Mouse (Mus musculus) embryonic facial prominence, embryonic 15.5 days (tissue): ENCODE results near the gene Ing2. TPM values are rescaled to one million over a fixed set of nuclear protein-coding genes. Genes with fewer than 3 reads are reported as not detected.

Source experiments
- ATAC-seq: fragments of 200-750 bp; cut with Nextera tagmentation; 2 replicates; pipeline ENCODE4 v1.8.0; 2017; ENCODE audit warnings: low read depth, moderate TSS enrichment; ENCODE audit not compliant: insufficient number of reproducible peaks, low FRiP score, low TSS enrichment
- H3K27ac ChIP-seq: fragments of 300-500 bp; sonication (generic); replicated peaks from 2 replicates; pipeline ENCODE4 v1.5.1; 2015; ENCODE audit warnings: mild to moderate bottlenecking, inconsistent platforms
- H3K27me3 ChIP-seq: fragments of 300-500 bp; sonication (generic); 2 replicates; pipeline ENCODE4 v1.6.1; 2015; ENCODE audit warnings: inconsistent platforms
- H3K36me3 ChIP-seq: fragments of 300-500 bp; sonication (generic); 2 replicates; pipeline ENCODE4 v1.6.1; 2015; ENCODE audit warnings: mild to moderate bottlenecking, inconsistent platforms
- H3K4me1 ChIP-seq: fragments of 300-500 bp; sonication (generic); 2 replicates; pipeline ENCODE4 v1.6.1; 2015; ENCODE audit warnings: inconsistent platforms
- H3K4me2 ChIP-seq: fragments of 300-500 bp; sonication (generic); replicated peaks from 2 replicates; pipeline ENCODE4 v1.6.1; 2015; ENCODE audit warnings: mild to moderate bottlenecking, inconsistent platforms
- H3K4me3 ChIP-seq: fragments of 300-500 bp; sonication (generic); replicated peaks from 2 replicates; pipeline ENCODE4 v1.5.1; 2015; ENCODE audit warnings: mild to moderate bottlenecking, inconsistent platforms
- H3K9ac ChIP-seq: fragments of 300-500 bp; sonication (generic); 2 replicates; pipeline ENCODE4 v1.6.1; 2015; ENCODE audit warnings: inconsistent platforms
- H3K9me3 ChIP-seq: fragments of 300-500 bp; sonication (generic); replicated peaks from 2 replicates; pipeline ENCODE4 v1.6.1; 2016; ENCODE audit warnings: inconsistent platforms
- WGBS: fragments of 180-500 bp; shearing (Covaris S2); methylation state at CpG from one replicate; pipeline ENCODE4 v1.1.7; 2015; 5-methylcytosine and 5-hydroxymethylcytosine counted together
- polyA plus RNA-seq: library from polyadenylated mRNA; unstranded; fragments of >200 nt; fragmentation: Nextera tagmentation; extraction: Ambion mirVana; gene quantifications from 2 replicates; pipeline ENCODE4 v1.2.1, GENCODE M21; 2015

Ing2 gene
- polyA plus RNA-seq, 1 experiment from 2014 or later, result 10.5 TPM

DNA sequence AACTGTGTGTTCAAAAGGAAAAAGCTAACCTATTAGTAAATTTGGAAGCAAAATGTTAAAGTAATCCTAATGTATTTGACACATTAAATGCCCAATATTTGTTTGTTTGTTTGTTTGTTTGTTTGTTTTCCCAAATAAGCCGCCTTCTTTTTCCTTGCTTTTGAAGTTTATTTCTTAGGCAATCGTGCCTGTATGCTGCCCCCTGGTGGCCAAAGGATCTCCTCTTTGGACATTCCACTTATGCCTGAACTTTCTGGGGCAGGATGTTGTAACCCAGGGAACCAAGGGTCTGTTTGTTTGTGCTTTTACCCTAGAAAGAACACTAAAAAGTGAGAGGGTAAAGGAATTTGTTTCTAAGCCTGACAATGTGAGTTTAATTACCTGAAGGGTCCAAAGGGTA lies 17.8 kb upstream of the Ing2 start:
- ATAC-seq, result no peak
- 16% methylated on average over 2 of the region's 2 CpGs for WGBS
- Histone ChIP-seq H3K27me3 (no peaks in the 10 kb centered on the region), H3K27ac (no peak overlapping the region), H3K4me3 (no peak overlapping the region), H3K9me3 (no peaks in the 10 kb centered on the region), H3K36me3 (no peaks in the 10 kb centered on the region), H3K9ac (no peak overlapping the region), H3K4me1 (no peaks in the 10 kb centered on the region; the same call in 1 of the 2 replicates), H3K4me2 (no peak overlapping the region)

DNA sequence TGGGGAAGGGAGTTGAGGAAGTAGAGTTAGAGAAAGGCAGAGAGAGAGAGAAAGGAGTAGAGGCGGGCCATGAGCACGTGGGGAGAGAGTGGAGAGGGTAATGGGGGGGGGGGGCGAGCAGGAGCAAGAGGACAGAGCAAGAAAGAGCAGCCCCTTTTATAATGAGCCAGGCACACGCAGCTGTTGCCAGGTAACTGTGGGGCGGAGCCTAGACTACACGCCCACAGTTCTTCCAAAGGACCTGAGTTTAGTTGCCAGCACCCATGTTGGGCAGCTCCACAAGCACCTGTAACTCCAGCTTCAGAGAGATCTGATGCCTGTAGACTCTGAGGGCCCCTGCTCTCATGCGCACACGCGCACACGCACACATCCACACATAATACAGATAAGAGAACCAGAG lies 16.5 kb upstream of the Ing2 start:
- Histone ChIP-seq H3K9me3 (no peaks in the 10 kb centered on the region), H3K27ac (no peak overlapping the region), H3K4me3 (no peak overlapping the region), H3K36me3 (no peaks in the 10 kb centered on the region), H3K9ac (no peak overlapping the region), H3K4me1 (no peaks in the 10 kb centered on the region; the same call in 1 of the 2 replicates), H3K27me3 (no peaks in the 10 kb centered on the region), H3K4me2 (no peak overlapping the region)
- no peak for ATAC-seq
- 76% methylated on average over 9 of the region's 10 CpGs for WGBS

DNA sequence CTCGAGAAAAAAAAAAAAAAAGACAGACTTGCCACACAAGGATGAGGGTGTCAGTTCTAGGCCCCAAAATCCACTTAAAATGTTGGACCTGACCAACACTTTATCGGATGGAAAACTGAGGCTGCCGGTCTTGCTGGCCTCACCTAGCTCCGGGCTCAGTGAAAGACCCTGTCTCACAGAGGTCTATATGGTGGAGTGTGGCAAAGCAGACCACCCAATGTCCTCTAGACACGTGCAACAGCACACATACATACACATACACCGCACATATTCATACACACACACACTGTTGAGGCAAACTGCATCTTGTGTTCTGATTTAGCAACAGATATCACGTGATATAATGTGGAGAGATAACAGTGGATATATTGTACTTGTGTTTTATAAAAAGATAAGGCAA lies 15.9 kb upstream of the Ing2 start:
- Histone ChIP-seq H3K4me3 (no peak overlapping the region), H3K9me3 (no peaks in the 10 kb centered on the region), H3K36me3 (no peaks in the 10 kb centered on the region), H3K27ac (no peak overlapping the region), H3K9ac (no peak overlapping the region), H3K27me3 (no peaks in the 10 kb centered on the region), H3K4me2 (no peak overlapping the region), H3K4me1 (no peaks in the 10 kb centered on the region; the same call in 1 of the 2 replicates)
- WGBS, result 54% methylated on average over 7 of the region's 7 CpGs
- no peak for ATAC-seq

DNA sequence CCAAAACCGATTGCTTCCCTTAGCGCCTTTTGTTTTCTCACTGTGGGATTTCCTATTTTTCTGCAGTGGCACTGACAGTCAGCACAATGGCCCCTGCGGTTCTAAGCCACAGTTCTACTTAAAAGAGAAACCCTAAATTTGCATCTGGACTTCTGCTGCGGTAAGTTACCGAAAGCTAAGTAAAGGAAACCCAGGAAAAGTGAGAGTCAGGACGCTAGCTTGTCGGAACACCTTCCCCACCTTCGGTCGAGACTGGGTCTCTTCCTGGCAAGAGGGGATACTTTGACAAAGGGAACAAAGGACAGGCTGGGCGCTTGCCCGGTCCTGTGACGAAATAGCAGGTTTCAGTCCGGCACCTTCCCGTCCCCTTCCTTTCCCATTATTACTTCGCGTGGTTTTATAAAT lies 15.3 kb upstream of the Ing2 start:
- no peaks in the 10 kb centered on the region for H3K9me3 ChIP-seq
- H3K36me3 ChIP-seq, result no peaks in the 10 kb centered on the region
- H3K4me1 ChIP-seq, result no peaks in the 10 kb centered on the region; the same call in 1 of the 2 replicates
- no peak for ATAC-seq
- WGBS, result 6% methylated on average over 16 of the region's 16 CpGs
- H3K9ac ChIP-seq, result no peak overlapping the region
- peak overlapping the region; percentile 29 for H3K4me3 ChIP-seq
- H3K4me2 ChIP-seq, result peak overlapping the region; percentile 50
- no peaks in the 10 kb centered on the region for H3K27me3 ChIP-seq
- H3K27ac ChIP-seq, result no peak overlapping the region

DNA sequence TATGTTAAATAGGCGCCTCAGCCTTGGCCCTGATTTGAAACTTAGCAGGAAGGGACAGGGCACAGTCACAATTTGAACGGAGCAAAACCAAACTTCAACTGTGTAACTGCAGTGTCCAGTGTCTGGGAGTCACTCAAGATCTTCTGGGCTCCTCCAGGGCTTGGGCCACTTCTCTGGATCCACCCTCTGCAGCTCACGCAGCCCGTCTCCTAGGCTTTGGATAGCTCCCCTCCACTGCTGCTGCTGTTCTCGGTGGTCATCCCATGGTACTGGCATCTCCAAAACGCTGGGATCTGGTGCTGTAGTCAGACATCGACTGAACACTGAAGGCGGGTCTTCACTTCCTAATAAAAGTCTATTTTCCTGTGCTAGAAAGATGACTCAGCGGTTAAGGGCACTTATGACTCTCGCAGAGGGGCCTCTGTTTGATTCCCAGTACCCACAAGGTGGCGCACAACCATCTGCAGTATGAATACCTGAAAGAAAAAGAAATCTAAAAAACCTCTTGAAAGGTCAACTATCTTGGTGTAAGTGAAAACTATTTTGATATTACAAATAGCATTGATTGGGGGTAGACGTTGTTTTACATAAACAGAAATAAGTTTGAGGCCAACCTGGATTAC lies 14.5 kb upstream of the Ing2 start:
- Histone ChIP-seq H3K27ac (no peak overlapping the region), H3K9ac (no peak overlapping the region), H3K4me3 (no peak overlapping the region), H3K9me3 (no peaks in the 10 kb centered on the region), H3K4me2 (no peak overlapping the region), H3K27me3 (no peaks in the 10 kb centered on the region), H3K4me1 (no peaks in the 10 kb centered on the region; the same call in 1 of the 2 replicates), H3K36me3 (no peaks in the 10 kb centered on the region)
- WGBS, result 58% methylated on average over 12 of the region's 12 CpGs
- no peak for ATAC-seq

DNA sequence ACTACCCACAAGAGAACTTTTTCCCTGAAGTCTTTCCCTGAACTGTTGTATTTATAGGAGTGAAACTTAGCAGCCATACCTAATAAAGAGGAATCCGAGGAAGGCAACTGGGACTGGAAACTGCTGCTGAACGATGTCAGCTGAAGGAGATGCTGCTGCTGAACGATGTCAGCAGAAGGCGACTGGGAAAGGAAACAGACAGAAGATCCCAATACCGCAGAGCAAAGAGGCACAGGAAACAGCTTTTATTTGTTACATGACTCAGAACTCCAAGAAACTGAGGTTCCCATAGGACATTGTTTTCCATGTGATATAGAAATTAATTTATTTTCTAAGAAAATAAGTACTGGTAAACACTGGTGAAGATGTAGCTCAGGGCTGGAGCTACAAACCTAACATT lies 9.1 kb upstream of the Ing2 start:
- ATAC-seq, result no peak
- H3K27ac ChIP-seq, result no peak overlapping the region
- no peak overlapping the region for H3K4me3 ChIP-seq
- H3K9me3 ChIP-seq, result no peaks in the 10 kb centered on the region
- WGBS, result 63% methylated on average over 5 of the region's 5 CpGs
- H3K27me3 ChIP-seq, result no peaks in the 10 kb centered on the region
- no peaks in the 10 kb centered on the region for H3K4me1 ChIP-seq
- H3K36me3 ChIP-seq, result 0 out of 2 replicates have a peak, but pooled peaks cover 2% of the 10 kb centered on the region
- H3K9ac ChIP-seq, result no peak overlapping the region
- no peak overlapping the region for H3K4me2 ChIP-seq

DNA sequence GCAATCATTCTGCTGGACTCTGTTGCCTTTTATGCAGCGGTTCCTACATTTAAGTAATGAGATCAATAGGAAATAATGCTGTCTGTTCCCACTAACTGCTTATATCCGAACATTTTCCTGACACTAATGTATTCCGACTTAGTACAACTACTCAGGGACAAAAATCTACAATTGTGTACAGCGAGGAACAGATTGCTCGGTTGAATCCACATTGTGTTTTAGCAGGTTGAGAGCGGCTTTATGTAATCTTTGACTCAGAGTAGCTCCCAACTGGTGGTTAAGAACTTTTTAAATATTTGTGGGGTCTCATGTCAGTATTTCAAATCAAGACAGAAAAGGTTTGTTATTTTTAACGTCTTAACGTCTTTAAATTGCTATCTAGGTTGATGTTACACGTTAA lies 8.6 kb upstream of the Ing2 start:
- Histone ChIP-seq H3K9ac (no peak overlapping the region), H3K4me1 (no peaks in the 10 kb centered on the region), H3K36me3 (0 out of 2 replicates have a peak, but pooled peaks cover 2% of the 10 kb centered on the region), H3K4me3 (no peak overlapping the region), H3K27me3 (no peaks in the 10 kb centered on the region), H3K9me3 (no peaks in the 10 kb centered on the region), H3K4me2 (no peak overlapping the region), H3K27ac (no peak overlapping the region)
- WGBS, result 79% methylated on average over 9 of the region's 9 CpGs
- no peak for ATAC-seq

DNA sequence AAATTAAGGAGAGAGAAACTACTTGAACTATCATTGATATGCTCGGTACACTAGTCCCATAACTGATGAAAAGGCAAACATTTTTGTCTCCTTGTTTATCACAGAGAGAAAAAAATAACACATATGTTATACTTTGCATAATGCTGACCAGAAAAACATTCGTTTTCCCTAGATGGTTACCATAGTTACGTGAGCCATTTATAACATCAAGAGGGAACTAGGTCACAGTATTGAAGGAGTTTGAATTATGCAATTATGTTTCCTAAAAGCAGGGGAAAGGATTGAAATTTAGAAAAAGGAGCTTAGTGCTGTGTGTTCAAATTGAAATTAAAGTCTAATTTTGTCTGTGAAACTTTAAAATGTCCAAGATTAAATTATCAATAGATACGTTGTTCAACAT lies 5.0 kb upstream of the Ing2 start:
- Histone ChIP-seq H3K27ac (no peak overlapping the region), H3K4me1 (0 out of 2 replicates have a peak, but pooled peaks cover 2% of the 10 kb centered on the region), H3K9me3 (no peaks in the 10 kb centered on the region), H3K27me3 (no peaks in the 10 kb centered on the region), H3K9ac (no peak overlapping the region), H3K36me3 (0 out of 2 replicates have a peak, but pooled peaks cover 2% of the 10 kb centered on the region), H3K4me3 (no peak overlapping the region), H3K4me2 (no peak overlapping the region)
- 80% methylated on average over 4 of the region's 4 CpGs for WGBS
- ATAC-seq, result no peak

DNA sequence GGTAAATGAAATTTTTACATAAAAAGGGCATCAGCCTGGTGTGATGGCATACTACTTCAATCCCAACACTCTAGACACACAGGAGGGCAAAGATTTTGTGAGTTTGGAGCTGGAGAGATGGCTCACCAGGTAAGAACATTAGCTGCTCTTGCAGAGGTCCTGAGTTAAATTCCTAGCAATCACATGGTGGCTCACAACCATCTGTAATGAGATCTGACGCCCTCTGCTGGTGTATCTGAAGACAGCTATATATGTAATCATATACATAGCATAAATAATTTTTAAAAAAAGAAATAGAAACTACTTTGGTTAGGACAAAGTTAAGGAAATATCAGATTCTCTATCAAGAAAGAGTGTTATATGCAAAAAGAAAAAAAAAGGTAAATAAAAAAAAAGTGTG lies 4.2 kb upstream of the Ing2 start:
- no peak overlapping the region for H3K27ac ChIP-seq
- ATAC-seq, result no peak
- H3K9me3 ChIP-seq, result no peaks in the 10 kb centered on the region
- WGBS, result 80% methylated on average over 1 of the region's 1 CpGs
- H3K9ac ChIP-seq, result no peak overlapping the region
- H3K4me3 ChIP-seq, result no peak overlapping the region
- H3K36me3 ChIP-seq, result 0 out of 2 replicates have a peak, but pooled peaks cover 2% of the 10 kb centered on the region
- no peak overlapping the region for H3K4me2 ChIP-seq
- no peaks in the 10 kb centered on the region for H3K27me3 ChIP-seq
- H3K4me1 ChIP-seq, result 0 out of 2 replicates have a peak, but pooled peaks cover 2% of the 10 kb centered on the region

DNA sequence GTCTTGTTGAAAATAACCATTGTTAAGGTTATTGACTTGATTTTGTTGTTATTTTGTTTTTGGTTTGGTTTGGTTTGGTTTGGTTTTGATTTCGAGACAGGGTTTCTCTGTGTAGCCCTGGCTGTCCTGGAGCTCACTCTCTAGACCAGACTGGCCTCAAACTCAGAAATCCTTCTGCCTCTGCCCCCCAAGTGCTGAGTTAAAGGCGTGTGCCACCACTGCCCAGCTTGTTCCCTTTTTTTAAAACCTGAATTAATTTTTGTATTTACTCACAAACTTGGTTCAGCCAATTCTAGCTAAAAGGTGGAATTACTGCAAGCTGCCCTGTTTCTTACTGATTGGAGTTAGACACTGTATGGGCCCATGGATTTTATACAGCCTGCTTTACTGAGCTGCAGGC lies 1.3 kb upstream of the Ing2 start:
- Histone ChIP-seq H3K9ac (no peak overlapping the region), H3K9me3 (no peaks in the 10 kb centered on the region), H3K4me1 (0 out of 2 replicates have a peak, but pooled peaks cover 2% of the 10 kb centered on the region), H3K4me2 (peak overlapping the region; percentile 73), H3K36me3 (no peaks in the 10 kb centered on the region), H3K27me3 (no peaks in the 10 kb centered on the region), H3K4me3 (peak overlapping the region; percentile 92), H3K27ac (no peak overlapping the region)
- 37% methylated on average over 2 of the region's 2 CpGs for WGBS
- no peak for ATAC-seq

DNA sequence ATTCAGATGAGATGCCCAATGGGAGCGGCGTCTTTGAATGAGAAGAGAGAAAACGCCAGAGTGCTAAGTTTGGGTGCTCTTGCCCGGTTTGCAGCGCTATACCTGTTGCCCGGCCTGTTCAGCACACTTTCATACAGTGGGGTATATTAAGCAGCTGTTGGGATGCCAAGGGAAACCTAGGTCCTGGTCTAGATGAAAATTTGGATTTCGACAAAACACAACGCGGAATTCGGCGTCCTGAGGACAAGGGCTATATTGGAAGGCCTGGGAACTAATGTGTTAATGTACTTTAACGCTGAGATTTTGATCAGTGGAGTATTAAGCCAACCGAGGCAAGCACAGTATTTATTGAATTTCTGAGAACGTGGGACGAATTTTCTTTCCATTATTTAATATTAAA lies 868 bp upstream of the Ing2 start:
- Histone ChIP-seq H3K4me3 (peak overlapping the region; percentile 92), H3K9me3 (no peaks in the 10 kb centered on the region), H3K36me3 (no peaks in the 10 kb centered on the region), H3K27ac (peak overlapping the region; percentile 98), H3K9ac (peak overlapping the region; percentile 77; the same call in 1 of the 2 replicates), H3K27me3 (no peaks in the 10 kb centered on the region), H3K4me1 (0 out of 2 replicates have a peak, but pooled peaks cover 2% of the 10 kb centered on the region), H3K4me2 (peak overlapping the region; percentile 73)
- 1% methylated on average over 15 of the region's 15 CpGs for WGBS
- ATAC-seq, result no peak

DNA sequence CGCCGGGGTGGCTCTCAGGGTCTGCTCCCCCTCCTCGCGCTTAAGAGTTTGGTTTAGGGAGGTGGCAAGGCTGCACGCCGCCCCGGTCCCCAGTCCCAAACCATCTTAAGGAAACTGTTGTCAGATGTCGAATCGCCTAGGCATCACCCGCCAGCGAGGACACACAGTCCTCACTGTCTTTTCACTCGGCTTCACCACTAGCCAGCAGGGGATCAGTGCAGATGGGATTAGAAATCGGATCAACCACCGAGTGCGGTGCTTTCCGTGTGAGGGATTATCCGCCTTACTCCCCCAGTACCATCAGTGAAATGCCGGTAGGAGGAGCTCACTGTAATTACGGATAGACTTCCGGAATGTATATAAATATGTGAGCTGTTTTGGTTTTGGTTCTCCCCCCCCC lies 430 bp upstream of the Ing2 start:
- Histone ChIP-seq H3K4me3 (peak overlapping the region; percentile 92), H3K9ac (peak overlapping the region; percentile 77), H3K4me2 (peak overlapping the region; percentile 73), H3K9me3 (no peaks in the 10 kb centered on the region), H3K27me3 (no peaks in the 10 kb centered on the region), H3K4me1 (0 out of 2 replicates have a peak, but pooled peaks cover 2% of the 10 kb centered on the region), H3K27ac (peak overlapping the region; percentile 98), H3K36me3 (no peaks in the 10 kb centered on the region)
- 0% methylated on average over 20 of the region's 20 CpGs for WGBS
- no peak; the same call in 1 of the 2 replicates for ATAC-seq
